Mouse (Mus musculus) cortical plate, adult 2 months (tissue): Measurements from ENCODE around the gene Grik4.

ENCODE experiments used
- CTCF ChIP-seq: fragments of 200-500 bp; IDR thresholded peaks from 2 replicates; pipeline ENCODE4 v1.5.1; 2011; ENCODE audit warnings: mild to moderate bottlenecking, control low read depth, low read length; ENCODE audit not compliant: insufficient read depth; ENCODE audit errors: extremely low read depth
- POLR2A ChIP-seq: fragments of 200-500 bp; IDR thresholded peaks from 2 replicates; pipeline ENCODE4 v1.6.1; 2011; ENCODE audit warnings: mild to moderate bottlenecking, low read length, control low read depth; ENCODE audit not compliant: insufficient read depth; ENCODE audit errors: extremely low read depth

DNA sequence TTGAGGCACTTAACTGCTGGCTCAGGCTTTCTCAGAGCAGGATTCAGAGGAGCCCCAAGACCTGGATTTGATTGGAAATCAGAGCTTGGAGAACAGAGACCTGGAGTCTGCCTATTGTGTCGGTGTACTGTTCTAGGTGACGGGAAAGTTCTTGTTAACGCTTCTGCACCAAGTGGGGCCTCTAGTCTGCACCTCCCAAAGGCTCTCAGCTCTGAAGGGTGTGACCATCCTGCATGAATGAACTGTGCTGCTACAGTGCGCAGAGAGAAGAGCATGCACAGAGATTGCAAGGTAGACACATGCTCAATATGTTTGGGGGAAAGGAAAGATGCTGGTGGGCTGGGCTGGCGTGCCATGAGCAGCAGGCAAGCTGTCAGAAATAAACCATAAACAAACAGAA, 144.6 kb downstream of the Grik4 start:
- TF ChIP-seq CTCF (no peak), POLR2A (no peak)
